Mouse (Mus musculus) CH12.LX (cell line): Measurements from ENCODE around the gene Hacl1.

Source experiments
- CTCF ChIP-seq, 2 experiments: IDR thresholded peaks in 1 of 2; conservative IDR thresholded peaks in 1 of 2; 2 replicates each; pipeline ENCODE4 v1.5.1; 2011 to 2012; ENCODE audit warnings: low read depth in 2 of 2, low read length in 2 of 2, improper control_type of control experiment in 1 of 2, inconsistent platforms in 1 of 2, mild to moderate bottlenecking in 1 of 2, moderate library complexity in 1 of 2
- EP300 ChIP-seq: IDR thresholded peaks from 2 replicates; pipeline ENCODE4 v1.6.1; 2011; ENCODE audit warnings: low read length, improper control_type of control experiment
- ZNF384 ChIP-seq: IDR thresholded peaks from 2 replicates; pipeline ENCODE4 v1.6.1; 2012; ENCODE audit warnings: low read depth, low read length, improper control_type of control experiment, inconsistent platforms

DNA sequence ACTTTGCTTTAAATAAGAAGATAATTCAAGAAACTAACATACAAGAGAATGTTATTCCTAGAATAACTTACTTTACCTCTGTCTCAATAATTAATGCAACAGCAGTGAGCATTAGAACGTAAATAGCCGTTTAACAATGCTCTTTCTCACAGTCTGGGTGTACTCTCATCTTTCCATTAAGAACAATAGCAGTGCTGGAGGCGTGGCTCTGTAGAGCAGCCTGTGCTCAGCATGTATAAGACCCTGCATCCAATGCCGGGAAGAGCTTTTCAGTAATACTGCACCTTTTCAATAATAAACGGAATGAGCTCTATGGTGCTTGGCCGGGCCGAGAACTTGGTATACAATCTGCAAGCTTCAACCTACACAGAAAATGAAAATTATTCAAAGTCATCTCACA is 10.4 kb downstream of the Hacl1 start:
- TF ChIP-seq CTCF (conservative IDR thresholded peaks at IDR 0.05 in 1 of 2, IDR thresholded peaks at IDR 0.05 in 1 of 2; ENCODE audit: low read depth in 2 of 2, low read length in 2 of 2) (no peak), EP300 (no peak), ZNF384 (no peak)
